9 mouse cellular contexts compared by ENCODE assay signal in the genomic region with DNA sequence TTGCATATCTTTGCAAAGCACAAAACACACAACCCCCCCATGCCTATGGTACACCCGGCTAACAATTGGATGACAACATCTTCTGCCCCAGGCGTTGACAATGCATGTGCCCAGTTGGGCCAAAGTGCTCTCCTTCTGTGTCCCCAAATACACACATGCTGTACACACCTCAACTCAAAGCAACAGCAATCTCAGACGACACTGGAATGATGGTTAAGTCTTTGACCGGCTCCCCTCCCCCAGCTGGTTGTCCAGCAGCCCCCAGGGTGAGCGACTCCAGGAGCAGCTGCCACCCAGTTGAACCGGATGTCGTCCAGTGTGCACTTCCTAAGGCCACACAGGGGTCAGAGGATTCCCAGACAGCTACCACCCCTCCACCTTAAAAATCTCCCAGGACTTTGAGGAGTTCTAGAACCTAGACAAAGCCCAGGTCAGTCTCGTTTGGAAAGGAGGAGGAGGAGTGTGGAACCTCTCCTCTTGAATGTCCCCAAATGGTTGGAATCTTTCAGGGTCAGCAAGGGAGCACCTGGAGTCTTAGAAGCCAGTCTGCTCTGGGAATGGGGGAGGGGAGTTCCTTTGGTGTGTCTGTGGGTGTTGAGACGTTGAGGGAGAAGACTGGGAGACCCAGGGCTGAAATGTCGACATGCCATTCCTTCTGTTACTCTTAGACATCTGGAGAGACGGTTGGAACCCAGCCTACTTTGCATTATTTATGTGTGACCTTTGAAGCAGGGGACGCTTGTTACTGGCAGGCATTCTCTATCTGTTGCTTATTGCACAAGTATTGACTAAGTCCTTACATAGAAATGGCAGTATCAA. TPM values are rescaled to one million over a fixed set of nuclear protein-coding genes. Genes with fewer than 3 reads are reported as not detected.
DNase-seq lines count a peak whose midpoint lies in the region; ATAC-seq and TF ChIP-seq lines count a peak whose summit lies in the region.
"Had no signal": no experiment of that assay in that cellular context is flagged by ENCODE, and none has a peak within 500 bp of the region (broad histone marks: within the 10 kb centered on the region; RNA-seq: fewer than 3 reads in every experiment).

No protein-coding gene starts in this region.

- H3K79me2 ChIP-seq in MEL (ENCODE audit: control insufficient read depth, insufficient read depth, low read length, poor library complexity) = no peaks in the 10 kb centered on the region; the same call in 1 of the 2 replicates

- H3K27me3 ChIP-seq in heart, embryonic 11.5 days (ENCODE audit: control insufficient read depth, insufficient read depth, low read length) = no peaks in the 10 kb centered on the region
- no peaks in the 10 kb centered on the region for H3K27me3 ChIP-seq in MEL (ENCODE audit: control insufficient read depth in 1 of 2, insufficient read depth in 2 of 2, low read length in 2 of 2)
- H3K27me3 ChIP-seq in embryonic facial prominence, embryonic 14.5 days (replicated peaks; ENCODE audit: control insufficient read depth, insufficient read depth, low read length) = no peaks in the 10 kb centered on the region
- H3K27me3 ChIP-seq in intestine, embryonic 16.5 days (replicated peaks; ENCODE audit: control insufficient read depth, insufficient read depth, low read length) = no peaks in the 10 kb centered on the region
- no peaks in the 10 kb centered on the region for H3K27me3 ChIP-seq in midbrain, embryonic 11.5 days (ENCODE audit: control insufficient read depth, insufficient read depth, low read length)

- H3K4me1 ChIP-seq in heart, embryonic 11.5 days (ENCODE audit: control insufficient read depth, insufficient read depth, low read length) = peaks cover 45% of the 10 kb centered on the region
- H3K4me1 ChIP-seq in MEL (ENCODE audit: control insufficient read depth in 1 of 2, insufficient read depth in 2 of 2, low read length in 2 of 2) = peaks cover 0 to 41% of the 10 kb centered on the region in 2 experiments; a peak in 2 of 4 replicates
- H3K4me1 ChIP-seq in embryonic facial prominence, embryonic 14.5 days (ENCODE audit: control insufficient read depth, insufficient read depth, low read length) = peaks cover 38% of the 10 kb centered on the region
- H3K4me1 ChIP-seq in intestine, embryonic 16.5 days (ENCODE audit: control insufficient read depth, insufficient read depth, low read length) = peaks cover 34% of the 10 kb centered on the region
- H3K4me1 ChIP-seq in midbrain, embryonic 11.5 days (ENCODE audit: control insufficient read depth, insufficient read depth, low read length) = peaks cover 23% of the 10 kb centered on the region

- 0 out of 2 replicates have a peak overlapping the region, but pooled peaks have one; percentile 9 for H3K4me2 ChIP-seq in heart, embryonic 11.5 days
- H3K4me2 ChIP-seq in embryonic facial prominence, embryonic 14.5 days (ENCODE audit: low read depth, low read length) = no peak overlapping the region; the same call in 1 of the 2 replicates
- H3K4me2 ChIP-seq in intestine, embryonic 16.5 days (ENCODE audit: low read depth, low read length) = no peak overlapping the region
- H3K4me2 ChIP-seq in midbrain, embryonic 11.5 days = no peak overlapping the region

- no peaks in the 10 kb centered on the region for H3K9me3 ChIP-seq in heart, embryonic 11.5 days (replicated peaks; ENCODE audit: control insufficient read depth, low read length)
- no peaks in the 10 kb centered on the region for H3K9me3 ChIP-seq in MEL (replicated peaks; ENCODE audit: insufficient read depth, low read length)
- 0 out of 2 replicates have a peak, but pooled peaks cover 7% of the 10 kb centered on the region for H3K9me3 ChIP-seq in embryonic facial prominence, embryonic 14.5 days (ENCODE audit: control insufficient read depth, low read length)
- H3K9me3 ChIP-seq in intestine, embryonic 16.5 days (ENCODE audit: control insufficient read depth, low read length) = no peaks in the 10 kb centered on the region; the same call in 1 of the 2 replicates
- H3K9me3 ChIP-seq in midbrain, embryonic 11.5 days (ENCODE audit: control insufficient read depth, low read length) = peaks cover 3% of the 10 kb centered on the region; the same call in 1 of the 2 replicates

- DNase-seq in heart, postnatal 36 days = no peak
- DNase-seq in MEL (ENCODE audit: low read depth, low spot score) = peak; percentile 30
- no peak for DNase-seq in embryonic facial prominence, embryonic 14.5 days (ENCODE audit: low spot score)
- no peak for DNase-seq in midbrain, embryonic 11.5 days (ENCODE audit: low spot score, missing footprints)
- DNase-seq in left cerebral cortex, postnatal 36 days (ENCODE audit: low spot score in 2 of 2) = no peak
- DNase-seq in layer of hippocampus, adult 9-10 months (ENCODE audit: low spot score) = no peak

- no peak overlapping the region for H3K4me3 ChIP-seq in heart, embryonic 11.5 days (ENCODE audit: low read depth, low read length)
- no peak overlapping the region for H3K4me3 ChIP-seq in MEL (ENCODE audit: control insufficient read depth in 1 of 2, insufficient read depth in 1 of 2, low read depth in 2 of 2, low read length in 2 of 2)
- no peak overlapping the region for H3K4me3 ChIP-seq in embryonic facial prominence, embryonic 14.5 days (ENCODE audit: low read depth, low read length)
- no peak overlapping the region for H3K4me3 ChIP-seq in intestine, embryonic 16.5 days (ENCODE audit: low read length)
- no peak overlapping the region for H3K4me3 ChIP-seq in midbrain, embryonic 11.5 days (ENCODE audit: low read depth, low read length)

- TF ChIP-seq CTCF in MEL (IDR thresholded peaks at IDR 0.05 in 2 of 3, conservative IDR thresholded peaks at IDR 0.05 in 1 of 3; ENCODE audit: control insufficient read depth in 1 of 3, insufficient read depth in 1 of 3, low read depth in 2 of 3, low read length in 3 of 3, poor library complexity in 1 of 3, severe bottlenecking in 1 of 3) = no peak

- 18% methylated on average over 12 of the region's 12 CpGs for whole genome bisulfite sequencing in heart, embryonic 11.5 days (ENCODE audit: insufficient replicate concordance)
- WGBS in embryonic facial prominence, embryonic 14.5 days = 23% methylated on average over 12 of the region's 12 CpGs
- 24% methylated on average over 12 of the region's 12 CpGs for WGBS in intestine, embryonic 16.5 days
- 17% methylated on average over 12 of the region's 12 CpGs for WGBS in midbrain, embryonic 11.5 days

- H3K27ac ChIP-seq in heart, embryonic 11.5 days (ENCODE audit: low read depth, low read length) = peak overlapping the region; percentile 99
- peak overlapping the region; percentile 97 for H3K27ac ChIP-seq in MEL (ENCODE audit: control insufficient read depth, low read depth, low read length)
- peak overlapping the region; percentile 91 for H3K27ac ChIP-seq in embryonic facial prominence, embryonic 14.5 days (replicated peaks; ENCODE audit: low read depth, low read length)
- H3K27ac ChIP-seq in intestine, embryonic 16.5 days (ENCODE audit: low read length) = peak overlapping the region; percentile 92
- peak overlapping the region; percentile 100 for H3K27ac ChIP-seq in midbrain, embryonic 11.5 days (ENCODE audit: low read depth, low read length)

- H3K9ac ChIP-seq in heart, embryonic 11.5 days (ENCODE audit: low read depth, low read length) = no peak overlapping the region; the same call in 1 of the 2 replicates
- no peak overlapping the region for H3K9ac ChIP-seq in MEL (ENCODE audit: control insufficient read depth, low read depth, low read length, poor library complexity, severe bottlenecking)
- no peak overlapping the region for H3K9ac ChIP-seq in embryonic facial prominence, embryonic 14.5 days (ENCODE audit: low read depth, low read length)
- no peak overlapping the region for H3K9ac ChIP-seq in intestine, embryonic 16.5 days (ENCODE audit: low read depth, low read length)
- no peak overlapping the region for H3K9ac ChIP-seq in midbrain, embryonic 11.5 days (ENCODE audit: low read length)

- peak; percentile 12 for ATAC-seq in heart, embryonic 11.5 days (replicated peaks; ENCODE audit: insufficient number of reproducible peaks, low FRiP score, low TSS enrichment)
- ATAC-seq in embryonic facial prominence, embryonic 14.5 days (ENCODE audit: low read depth) = no peak
- no peak for ATAC-seq in intestine, embryonic 16.5 days
- ATAC-seq in midbrain, embryonic 11.5 days (ENCODE audit: low FRiP score) = no peak

- no peaks in the 10 kb centered on the region for H3K36me3 ChIP-seq in heart, embryonic 11.5 days (ENCODE audit: control insufficient read depth, insufficient read depth, low read length)
- H3K36me3 ChIP-seq in MEL (ENCODE audit: control insufficient read depth in 1 of 2, insufficient read depth in 2 of 2, low read length in 2 of 2) = peaks cover 0 to 44% of the 10 kb centered on the region in 2 experiments; a peak in 2 of 4 replicates
- no peaks in the 10 kb centered on the region for H3K36me3 ChIP-seq in embryonic facial prominence, embryonic 14.5 days (ENCODE audit: control insufficient read depth, insufficient read depth, low read length)
- H3K36me3 ChIP-seq in intestine, embryonic 16.5 days (ENCODE audit: control insufficient read depth, insufficient read depth, low read length) = 0 out of 2 replicates have a peak, but pooled peaks cover 3% of the 10 kb centered on the region
- H3K36me3 ChIP-seq in midbrain, embryonic 11.5 days (ENCODE audit: control insufficient read depth, insufficient read depth, low read length) = no peaks in the 10 kb centered on the region

- no peak for TF ChIP-seq RAD21 in MEL (IDR thresholded peaks at IDR 0.05; ENCODE audit: low read depth, low read length)

- no peak for TF ChIP-seq EP300 in MEL (IDR thresholded peaks at IDR 0.05; ENCODE audit: low read depth in 1 of 2, low read length in 2 of 2)

- intact Hi-C loops in heart, postnatal 36 days (cut with DNase I) = loop anchor here (5.0 kb wide), 1 partner anchor 63 kb away; no protein-coding TSS in a partner anchor
- intact Hi-C loops in left cerebral cortex, postnatal 36 days (cut with DNase I) = no loop called here

- no peak for TF ChIP-seq POLR2A in MEL (IDR thresholded peaks at IDR 0.05; ENCODE audit: control insufficient read depth in 1 of 2, insufficient read depth in 1 of 2, low read depth in 1 of 2, low read length in 2 of 2, poor library complexity in 1 of 2)

RNA-seq across cellular contexts. Expression of gene Atf7ip, which starts 36.8 kb away (rescaled TPM):
- 43.1 and 49.7 TPM in 2 replicates for polyA plus RNA-seq in heart, embryonic 11.5 days (2014; fragmentation: Nextera tagmentation; extraction: Ambion mirVana)
- 10 to 100 TPM; 78.1 to 88.5 TPM for total RNA-seq in heart, postnatal 36 days (2021)
- total RNA-seq in MEL (2012; rRNA removed) = 7.3 and 10.7 TPM in 2 replicates
- polyA plus RNA-seq in MEL (2012; ENCODE audit: insufficient read depth in 1 of 2, insufficient read length in 2 of 2, low read depth in 1 of 2, low replicate concordance in 2 of 2, missing spikeins in 1 of 2) = 10 to 100 TPM; 24.6 to 56.1 TPM
- 33.5 and 33.9 TPM in 2 replicates for polyA plus RNA-seq in embryonic facial prominence, embryonic 14.5 days (2014; fragmentation: Nextera tagmentation; extraction: Ambion mirVana)
- polyA plus RNA-seq in intestine, embryonic 16.5 days (2015; fragmentation: Nextera tagmentation; extraction: Ambion mirVana) = 17.6 and 21.0 TPM in 2 replicates
- polyA plus RNA-seq in midbrain, embryonic 11.5 days (2014; fragmentation: Nextera tagmentation; extraction: Ambion mirVana) = 43.4 and 46.8 TPM in 2 replicates
- 100 to 1,000 TPM; 102 to 125 TPM for total RNA-seq in left cerebral cortex, postnatal 36 days (2021)

RNA-seq across cellular contexts. Expression of gene E330021D16Rik, which starts 53.8 kb away (rescaled TPM):
- not detected in 2 replicates for polyA plus RNA-seq in heart, embryonic 11.5 days (2014; fragmentation: Nextera tagmentation; extraction: Ambion mirVana)
- total RNA-seq in heart, postnatal 36 days (2021) = not detected
- not detected in 2 replicates for total RNA-seq in MEL (2012; rRNA removed)
- polyA plus RNA-seq in MEL (2012; ENCODE audit: insufficient read depth in 1 of 2, insufficient read length in 2 of 2, low read depth in 1 of 2, low replicate concordance in 2 of 2, missing spikeins in 1 of 2) = not detected
- polyA plus RNA-seq in embryonic facial prominence, embryonic 14.5 days (2014; fragmentation: Nextera tagmentation; extraction: Ambion mirVana) = 0.33 TPM in 1 of 2 replicates, not detected in the other
- not detected in 2 replicates for polyA plus RNA-seq in intestine, embryonic 16.5 days (2015; fragmentation: Nextera tagmentation; extraction: Ambion mirVana)
- polyA plus RNA-seq in midbrain, embryonic 11.5 days (2014; fragmentation: Nextera tagmentation; extraction: Ambion mirVana) = not detected in 2 replicates
- not detected for total RNA-seq in left cerebral cortex, postnatal 36 days (2021)
- total RNA-seq: adrenal gland, adult 18-20 months had no signal
